Mouse (Mus musculus) mouse trophoblast stem cell (cell line): Measurements from ENCODE around the gene Rtl8a.
"Not testable (repeated sequence)": the region's sequence is repeated elsewhere in the genome, so short reads cannot be mapped to it uniquely, and the experiment has no call there.

Experiments
- in situ Hi-C, 2 experiments: fragments of 300-500 bp; cut with MseI, MboI; formaldehyde crosslinking; loops; 2 replicates in 1 of 2; 3 replicates in 1 of 2; pipeline ENCODE4 v1.15.1; 2025

Rtl8a gene

GRCm38 (mm10) chrX:53642980-53643961, at the start of gene Rtl8a:
Gene Rtl8a (minus strand): TSS chrX:53643682.
- in situ Hi-C loops = not testable (repeated sequence)

DNA sequence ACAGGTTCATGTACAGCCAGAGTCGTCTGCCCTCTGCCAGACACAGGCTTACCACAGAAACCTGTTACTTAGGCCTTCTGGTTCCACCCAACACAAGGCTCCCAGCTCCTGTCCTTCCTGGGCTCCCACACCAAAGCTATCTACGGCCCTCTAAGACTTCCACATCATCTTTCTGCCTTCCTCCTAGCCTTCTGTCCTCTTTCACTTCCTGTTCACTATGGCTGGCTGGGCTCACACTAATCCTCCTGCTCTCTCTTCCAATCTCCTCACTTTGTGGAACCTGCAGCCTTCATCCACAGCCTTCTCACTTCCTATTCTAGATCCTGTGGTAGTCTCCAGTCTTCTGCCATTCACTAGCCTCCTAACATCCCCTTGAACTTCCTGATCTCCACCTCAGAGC, 49.7 kb upstream of the Rtl8a start:
- in situ Hi-C loops = no loop called here

GRCm38 (mm10) chrX:53692065-53692464, 48.6 kb upstream of the Rtl8a start:
- in situ Hi-C loops = no loop called here

- in situ Hi-C loops = not testable (repeated sequence)
These were observed 41.2 kb upstream of the Rtl8a start for GRCm38 (mm10) chrX:53684676-53685075.

DNA sequence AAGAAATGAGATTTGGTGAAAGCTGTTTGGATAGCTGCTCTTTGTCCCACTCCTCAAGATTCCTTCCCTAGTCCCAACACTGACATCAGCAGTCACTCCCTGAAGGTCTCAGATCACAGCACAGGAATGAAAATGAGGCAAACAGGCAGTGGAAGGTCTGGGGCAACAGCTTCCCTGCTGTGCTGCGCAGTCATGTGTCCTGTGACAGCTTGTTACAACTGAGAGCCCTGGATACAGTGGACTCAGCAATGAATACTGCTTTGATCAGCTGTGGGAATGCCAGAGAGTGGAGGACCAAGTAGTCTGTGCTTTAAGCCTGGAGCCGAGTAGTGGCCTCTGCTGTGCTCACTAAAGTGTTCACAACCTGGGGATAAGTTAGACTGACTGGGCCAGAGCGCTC, 39.2 kb upstream of the Rtl8a start:
- in situ Hi-C loops = not testable (repeated sequence)

DNA sequence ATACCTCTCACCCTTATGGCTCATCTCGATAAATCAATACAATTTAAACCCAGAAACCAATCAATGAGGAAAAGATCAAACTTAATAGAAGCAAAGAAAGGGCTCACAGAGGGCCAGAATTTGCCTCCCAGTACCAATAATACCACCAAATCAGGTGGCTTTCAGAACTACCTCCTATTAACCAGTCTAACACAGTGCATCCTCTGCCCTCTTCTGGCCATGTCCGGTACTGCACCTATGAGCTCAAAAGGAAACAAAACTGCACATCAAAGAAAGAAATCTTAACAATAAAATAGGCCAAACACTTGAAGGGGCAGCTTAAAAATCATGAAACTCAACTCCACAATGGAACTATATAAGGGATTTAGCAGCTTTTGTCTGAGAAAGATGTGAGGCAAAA, 33.5 kb upstream of the Rtl8a start:
- in situ Hi-C loops = not testable (repeated sequence)

GRCm38 (mm10) chrX:53670696-53671095, 27.2 kb upstream of the Rtl8a start:
- in situ Hi-C loops = loop anchor here in 1 of 2 experiments (5.0 kb wide), 1 partner anchor 68 kb away; no protein-coding TSS in a partner anchor

- in situ Hi-C loops = loop anchor here in 1 of 2 experiments (5.0 kb wide), 1 partner anchor 68 kb away; no protein-coding TSS in a partner anchor
These were observed 26.8 kb upstream of the Rtl8a start, which contains the start of gene Rtl8b for GRCm38 (mm10) chrX:53670294-53670693. Gene Rtl8b (minus strand): TSS chrX:53670408.

- in situ Hi-C loops = loop anchor here in 1 of 2 experiments (5.0 kb wide), 1 partner anchor 67 kb away; no protein-coding TSS in a partner anchor
These were observed 26.2 kb upstream of the Rtl8a start for GRCm38 (mm10) chrX:53669557-53670270.

DNA sequence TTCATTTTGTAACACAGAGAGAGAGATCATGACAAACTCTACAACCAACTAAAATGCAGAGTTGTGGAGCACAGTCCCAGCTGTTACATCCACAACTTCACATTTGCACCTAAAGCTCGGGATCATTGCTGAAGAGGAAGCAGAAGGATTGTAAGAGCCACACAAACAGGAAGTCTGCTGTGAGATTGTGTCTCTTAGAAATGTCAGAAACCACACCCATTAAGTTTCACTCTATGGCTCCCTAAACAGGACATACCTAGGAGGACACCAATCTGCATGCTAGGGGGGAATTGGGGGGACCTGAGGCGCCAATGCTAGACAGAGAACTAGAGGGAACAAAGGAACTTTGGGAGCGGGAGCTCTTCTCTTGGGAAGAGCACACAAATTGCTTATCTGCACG, 9.4 kb upstream of the Rtl8a start:
- in situ Hi-C loops = not testable (repeated sequence)

DNA sequence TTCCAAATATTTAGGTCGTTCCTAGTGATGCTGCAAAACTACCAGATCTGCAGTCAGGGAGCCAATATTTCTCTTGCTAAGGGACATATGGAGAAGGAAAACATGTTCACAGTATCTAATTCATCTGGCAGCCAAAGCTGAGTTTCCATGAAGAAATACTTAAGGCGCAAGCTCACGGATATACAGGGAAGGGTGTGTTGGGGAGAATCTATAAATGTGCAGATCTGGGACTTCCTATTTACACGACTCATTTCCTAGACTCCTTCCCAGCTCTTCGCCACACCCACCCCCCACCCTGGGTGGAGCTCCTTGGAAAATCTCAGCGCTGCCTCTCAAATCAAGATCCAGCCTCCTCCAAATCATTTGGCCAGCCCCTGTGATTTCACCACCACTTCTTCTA, 2.4 kb upstream of the Rtl8a start:
- in situ Hi-C loops = no loop called here

DNA sequence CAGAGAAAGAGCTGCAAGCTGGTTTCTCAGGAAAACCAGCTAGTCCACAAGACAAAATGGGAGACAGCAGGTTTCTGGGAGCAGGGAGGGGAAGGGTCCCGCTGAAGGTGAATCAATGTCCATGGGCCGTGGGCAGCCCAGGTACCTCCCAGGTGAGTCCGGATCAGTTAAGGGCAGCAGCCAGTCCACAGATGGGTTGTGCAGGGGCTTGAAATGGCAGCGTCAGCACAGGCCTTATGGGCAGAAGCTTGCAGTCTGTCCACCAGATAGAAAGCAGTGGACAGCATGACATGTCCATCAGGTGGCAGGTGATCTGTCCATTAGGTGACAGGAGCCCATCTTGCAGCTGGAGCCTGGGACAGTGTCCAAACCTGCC, 890 bp downstream of the Rtl8a start:
- in situ Hi-C loops = not testable (repeated sequence)

GRCm38 (mm10) chrX:53638107-53638506, 5.4 kb downstream of the Rtl8a start:
- in situ Hi-C loops = not testable (repeated sequence)

GRCm38 (mm10) chrX:53611395-53611794, 32.1 kb downstream of the Rtl8a start:
- in situ Hi-C loops = not testable (repeated sequence)

GRCm38 (mm10) chrX:53610571-53610970, 32.9 kb downstream of the Rtl8a start:
- in situ Hi-C loops = no loop called here

DNA sequence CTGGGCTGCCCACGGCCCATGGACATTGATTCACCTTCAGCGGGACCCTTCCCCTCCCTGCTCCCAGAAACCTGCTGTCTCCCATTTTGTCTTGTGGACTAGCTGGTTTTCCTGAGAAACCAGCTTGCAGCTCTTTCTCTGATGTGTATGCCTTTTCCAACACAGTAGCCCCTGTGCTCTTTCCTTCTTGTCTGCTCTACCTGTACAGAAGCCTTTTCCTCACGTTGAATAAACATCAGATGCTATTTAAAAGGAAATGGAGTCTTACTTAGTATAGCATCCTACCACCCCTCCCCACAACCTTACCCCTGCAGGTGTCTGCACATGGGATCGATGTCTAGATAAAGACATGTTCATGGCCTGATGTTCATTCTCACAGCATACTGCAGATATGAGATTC, 34.6 kb downstream of the Rtl8a start, which contains the start of gene Gm14597:
Gene Gm14597 (minus strand): TSS at position 101 of the 400 bp plus-strand sequence.
- in situ Hi-C loops = not testable (repeated sequence)

GRCm38 (mm10) chrX:53608122-53608813, 35.2 kb downstream of the Rtl8a start:
- in situ Hi-C loops = no loop called here

- in situ Hi-C loops = no loop called here
These were observed 36.0 kb downstream of the Rtl8a start, which contains the start of gene Rtl8c for GRCm38 (mm10) chrX:53607242-53608121. Gene Rtl8c (plus strand): TSS chrX:53608032.

DNA sequence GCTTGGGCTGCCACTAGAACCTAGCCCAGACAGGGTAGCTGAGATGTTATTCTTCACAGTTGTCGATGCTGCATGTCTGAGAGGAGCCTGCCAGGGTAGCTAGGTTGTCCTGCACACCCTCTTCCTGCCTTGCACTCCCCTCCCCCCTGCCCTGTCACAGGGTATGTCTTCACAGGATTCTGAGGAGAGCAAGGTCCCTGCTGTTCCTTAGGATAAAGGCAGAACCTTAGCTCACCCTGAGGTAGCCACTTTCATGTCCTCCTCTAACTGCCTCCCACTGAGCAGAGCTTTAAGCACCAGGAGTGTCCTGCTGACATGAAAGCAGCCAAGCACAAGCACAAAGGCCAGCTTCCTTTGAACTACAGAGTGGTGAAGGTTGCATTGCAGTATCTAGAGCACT, 37.3 kb downstream of the Rtl8a start:
- in situ Hi-C loops = not testable (repeated sequence)

DNA sequence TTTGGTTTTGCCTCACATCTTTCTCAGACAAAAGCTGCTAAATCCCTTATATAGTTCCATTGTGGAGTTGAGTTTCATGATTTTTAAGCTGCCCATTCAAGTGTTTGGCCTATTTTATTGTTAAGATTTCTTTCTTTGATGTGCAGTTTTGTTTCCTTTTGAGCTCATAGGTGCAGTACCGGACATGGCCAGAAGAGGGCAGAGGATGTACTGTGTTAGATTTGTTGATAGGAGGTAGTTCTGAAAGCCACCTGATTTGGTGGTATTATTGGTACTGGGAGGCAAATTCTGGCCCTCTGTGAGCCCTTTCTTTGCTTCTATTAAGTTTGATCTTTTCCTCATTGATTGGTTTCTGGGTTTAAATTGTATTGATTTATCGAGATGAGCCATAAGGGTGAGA, 43.5 kb downstream of the Rtl8a start:
- in situ Hi-C loops = loop anchor here in 1 of 2 experiments (5.0 kb wide), 1 partner anchor 72 kb away; the partner anchor contains the start of gene Rtl8b
